Mouse (Mus musculus): ENCODE measurements around the gene Hist1h2bl.
"Not testable (repeated sequence)": the region's sequence is repeated elsewhere in the genome, so short reads cannot be mapped to it uniquely, and the experiment has no call there.

DNA sequence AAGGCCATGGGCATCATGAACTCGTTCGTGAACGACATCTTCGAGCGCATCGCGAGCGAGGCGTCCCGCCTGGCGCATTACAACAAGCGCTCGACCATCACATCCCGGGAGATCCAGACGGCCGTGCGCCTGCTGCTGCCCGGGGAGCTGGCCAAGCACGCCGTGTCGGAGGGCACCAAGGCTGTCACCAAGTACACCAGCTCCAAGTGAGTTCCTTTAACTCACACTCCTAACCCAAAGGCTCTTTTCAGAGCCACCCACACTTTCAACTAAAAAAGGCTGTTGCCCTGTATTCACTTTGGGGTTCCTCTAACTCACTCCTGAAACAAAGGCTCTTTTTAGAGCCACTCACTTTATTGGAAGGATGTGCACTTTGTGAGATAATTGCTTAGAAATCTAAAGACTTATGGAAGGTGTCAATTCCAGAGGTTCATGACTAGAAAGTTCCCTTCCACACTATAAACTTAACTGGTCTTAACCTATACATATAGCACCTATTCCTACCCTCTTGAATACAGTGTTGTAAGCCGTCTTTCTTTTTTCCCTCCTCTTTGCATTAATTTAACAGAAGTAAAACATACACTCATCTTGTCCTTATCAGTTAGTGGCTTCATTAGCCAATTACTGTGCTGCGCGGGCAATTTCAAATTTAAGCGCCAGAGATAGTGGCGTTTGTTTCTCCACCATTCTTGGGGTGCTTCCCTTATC is 38.5 kb upstream of the Hist1h2bl start:
- TF ChIP-seq CTCF (IDR thresholded peaks at IDR 0.05; ENCODE audit: extremely low read depth, insufficient read depth, insufficient read length, insufficient replicate concordance); POLR2A (IDR thresholded peaks at IDR 0.05; ENCODE audit: low read depth, low read length): not testable (repeated sequence)

All from spleen, adult 2 months (tissue).